In the genomic region with DNA sequence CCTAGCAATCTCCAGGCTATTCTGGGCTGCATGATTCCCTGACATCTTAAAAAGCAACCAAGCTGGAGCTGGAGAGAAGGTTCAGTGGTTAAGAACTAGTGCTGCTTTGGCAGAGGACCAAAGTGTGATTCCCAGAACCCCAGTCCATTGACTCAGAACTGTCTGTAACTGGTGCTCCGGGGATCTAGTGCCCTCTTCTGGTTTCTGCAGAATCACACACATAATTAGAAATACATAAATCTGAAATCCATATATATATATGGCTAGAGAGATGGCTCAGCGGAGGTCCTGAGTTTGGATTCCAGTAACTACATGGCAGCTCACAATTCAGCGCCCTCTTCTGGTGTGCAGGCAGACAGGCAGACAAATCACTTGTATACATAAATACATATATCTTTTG, we compare ENCODE assay signal across 15 mouse cellular contexts. TPM values are rescaled to one million over a fixed set of nuclear protein-coding genes. Genes with fewer than 3 reads are reported as not detected.
DNase-seq lines count a peak whose midpoint lies in the region; ATAC-seq and TF ChIP-seq lines count a peak whose summit lies in the region.
"Had no signal": no experiment of that assay in that cellular context is flagged by ENCODE, and none has a peak within 500 bp of the region (broad histone marks: within the 10 kb centered on the region; RNA-seq: fewer than 3 reads in every experiment).

No protein-coding gene starts in this region.

- intact Hi-C loops in gastrocnemius, adult 2 months (cut with DNase I), result no loop called here
- intact Hi-C loops in left cerebral cortex, postnatal 10 days (cut with DNase I), result loop anchor here (10.0 kb wide), 1 partner anchor 332 kb away; no protein-coding TSS in a partner anchor

- no peak for ATAC-seq in hindbrain, embryonic 14.5 days (ENCODE audit: low FRiP score)
- no peak for ATAC-seq in hindbrain, embryonic 16.5 days
- no peak for ATAC-seq in lung, embryonic 14.5 days (ENCODE audit: insufficient read depth)

- no peaks in the 10 kb centered on the region for H3K36me3 ChIP-seq in hindbrain, embryonic 14.5 days (replicated peaks; ENCODE audit: control insufficient read depth, insufficient read depth)
- H3K36me3 ChIP-seq in hindbrain, embryonic 16.5 days (ENCODE audit: control insufficient read depth, insufficient read depth, low read length), result no peaks in the 10 kb centered on the region
- H3K36me3 ChIP-seq in lung, embryonic 14.5 days (ENCODE audit: insufficient read depth), result no peaks in the 10 kb centered on the region
- no peaks in the 10 kb centered on the region for H3K36me3 ChIP-seq in macrophage (ENCODE audit: inconsistent target)
- H3K36me3 ChIP-seq: embryonic facial prominence, embryonic 13.5 days had no signal

- no peak overlapping the region for H3K4me3 ChIP-seq in gastrocnemius, adult 2 months
- no peak overlapping the region for H3K4me3 ChIP-seq in hindbrain, embryonic 14.5 days (replicated peaks; ENCODE audit: low read length)
- no peak overlapping the region for H3K4me3 ChIP-seq in hindbrain, embryonic 16.5 days (ENCODE audit: low read length)
- no peak overlapping the region for H3K4me3 ChIP-seq in lung, embryonic 14.5 days (ENCODE audit: low read depth, low read length)
- H3K4me3 ChIP-seq in macrophage (ENCODE audit: inconsistent target), result no peak overlapping the region
- H3K4me3 ChIP-seq: embryonic facial prominence, embryonic 13.5 days; myocyte had no signal

- H3K79me2 ChIP-seq in macrophage (ENCODE audit: inconsistent target), result no peaks in the 10 kb centered on the region

- 80% methylated on average over 3 of the region's 3 CpGs for WGBS in hindbrain, embryonic 14.5 days
- WGBS in hindbrain, embryonic 16.5 days, result 82% methylated on average over 3 of the region's 3 CpGs
- 73% methylated on average over 3 of the region's 3 CpGs for WGBS in lung, embryonic 14.5 days
- WGBS in macrophage (ENCODE audit: missing documents), result 89% methylated on average over 3 of the region's 3 CpGs

- H3K9me3 ChIP-seq in hindbrain, embryonic 14.5 days (ENCODE audit: control insufficient read depth, low read length), result no peaks in the 10 kb centered on the region
- no peaks in the 10 kb centered on the region for H3K9me3 ChIP-seq in hindbrain, embryonic 16.5 days (ENCODE audit: control insufficient read depth, low read length)
- no peaks in the 10 kb centered on the region; the same call in 1 of the 2 replicates for H3K9me3 ChIP-seq in lung, embryonic 14.5 days (ENCODE audit: low read depth, low read length)
- H3K9me3 ChIP-seq: embryonic facial prominence, embryonic 13.5 days had no signal

- no peak for TF ChIP-seq CTCF in gastrocnemius, adult 2 months (IDR thresholded peaks at IDR 0.05)
- TF ChIP-seq CTCF in lung, embryonic 14.5 days (IDR thresholded peaks at IDR 0.05; ENCODE audit: low read depth), result peak; percentile 22; the same call in 1 of the 2 replicates

- no peaks in the 10 kb centered on the region for H3K27me3 ChIP-seq in hindbrain, embryonic 14.5 days (ENCODE audit: control insufficient read depth, insufficient read depth, low read length)
- H3K27me3 ChIP-seq in hindbrain, embryonic 16.5 days (replicated peaks; ENCODE audit: control insufficient read depth, insufficient read depth, low read length), result no peaks in the 10 kb centered on the region
- H3K27me3 ChIP-seq in lung, embryonic 14.5 days (ENCODE audit: insufficient read depth, low read length), result no peaks in the 10 kb centered on the region
- H3K27me3 ChIP-seq: CH12.LX; embryonic facial prominence, embryonic 13.5 days had no signal

- no peak for DNase-seq in gastrocnemius, adult 2 months
- DNase-seq in gastrocnemius, adult 18-20 months (ENCODE audit: low spot score), result no peak
- DNase-seq in hindbrain, embryonic 14.5 days (ENCODE audit: low spot score), result no peak
- no peak for DNase-seq in lung, embryonic 14.5 days
- DNase-seq in lung, adult 18-20 months, result no peak
- DNase-seq in left cerebral cortex, postnatal 10 days (ENCODE audit: extremely low spot score in 1 of 2, low spot score in 2 of 2), result no peak
- DNase-seq: cerebellum, adult 11-12 months; gastrocnemius, postnatal 25 days; right cerebral cortex, adult 18-20 months had no signal

- peak overlapping the region; percentile 57 for H3K27ac ChIP-seq in gastrocnemius, adult 2 months
- 0 out of 2 replicates have a peak overlapping the region, but pooled peaks have one; percentile 20 for H3K27ac ChIP-seq in hindbrain, embryonic 14.5 days
- H3K27ac ChIP-seq in hindbrain, embryonic 16.5 days (ENCODE audit: low read depth, low read length), result no peak overlapping the region
- H3K27ac ChIP-seq in lung, embryonic 14.5 days (ENCODE audit: low read depth), result peak overlapping the region; percentile 80
- H3K27ac ChIP-seq in macrophage, result peak overlapping the region; percentile 27; the same call in 1 of the 2 replicates
- H3K27ac ChIP-seq: embryonic facial prominence, embryonic 13.5 days had no signal

- no peak overlapping the region for H3K4me2 ChIP-seq in hindbrain, embryonic 14.5 days (replicated peaks)
- H3K4me2 ChIP-seq in hindbrain, embryonic 16.5 days (ENCODE audit: low read length), result no peak overlapping the region
- H3K4me2 ChIP-seq in lung, embryonic 14.5 days, result no peak overlapping the region
- H3K4me2 ChIP-seq: embryonic facial prominence, embryonic 13.5 days; midbrain, embryonic 11.5 days had no signal

- H3K4me1 ChIP-seq in hindbrain, embryonic 14.5 days (replicated peaks; ENCODE audit: control insufficient read depth, insufficient read depth, low read length), result no peaks in the 10 kb centered on the region
- H3K4me1 ChIP-seq in hindbrain, embryonic 16.5 days (ENCODE audit: control insufficient read depth, insufficient read depth, low read depth, low read length), result no peaks in the 10 kb centered on the region
- H3K4me1 ChIP-seq in lung, embryonic 14.5 days (ENCODE audit: insufficient read depth), result peaks cover 7% of the 10 kb centered on the region
- H3K4me1 ChIP-seq: embryonic facial prominence, embryonic 13.5 days had no signal

- no peak overlapping the region for H3K9ac ChIP-seq in hindbrain, embryonic 14.5 days
- no peak overlapping the region for H3K9ac ChIP-seq in hindbrain, embryonic 16.5 days (ENCODE audit: low read depth, low read length)
- H3K9ac ChIP-seq in lung, embryonic 14.5 days, result no peak overlapping the region
- H3K9ac ChIP-seq: embryonic facial prominence, embryonic 13.5 days had no signal

RNA-seq across cellular contexts. Expression of a gene that starts 16.0 kb away (rescaled TPM):
- total RNA-seq in gastrocnemius, adult 2 months (2021), result 1 to 10 TPM; 4.1 to 5.1 TPM
- total RNA-seq in gastrocnemius, adult 18-20 months (2021), result 1 to 10 TPM; 2.8 to 4.8 TPM
- polyA plus RNA-seq in hindbrain, embryonic 14.5 days (2014; fragmentation: Nextera tagmentation; extraction: Ambion mirVana), result 2.3 and 2.8 TPM in 2 replicates
- polyA plus RNA-seq in hindbrain, embryonic 16.5 days (2015; fragmentation: Nextera tagmentation; extraction: Ambion mirVana), result 1.2 and 1.4 TPM in 2 replicates
- polyA plus RNA-seq in lung, embryonic 14.5 days (2014; fragmentation: Nextera tagmentation; extraction: Ambion mirVana), result 11.7 and 12.1 TPM in 2 replicates
- not detected for total RNA-seq in macrophage (2018; cell fraction: chromatin; rRNA removed)
- total RNA-seq in macrophage (2018; cell fraction: cytosol; rRNA removed), result under 1 TPM in 8 of 26 experiments, not detected in 18; 0.03 to 0.05 (median 0.05) TPM
- total RNA-seq in macrophage (2018; cell fraction: nucleus; rRNA removed), result not detected
- polyA plus RNA-seq in macrophage (2018), result not detected in 3 replicates
- 1 to 10 TPM; 3.1 to 3.3 TPM for total RNA-seq in left cerebral cortex, postnatal 10 days (2021)
- total RNA-seq: CH12.LX had no signal
- polyA plus RNA-seq: myocyte had no signal
